Mouse (Mus musculus) C2C12 (cell line): Measurements from ENCODE around the gene Gm3259. TPM values are rescaled to one million over a fixed set of nuclear protein-coding genes. Genes with fewer than 3 reads are reported as not detected.
"Not testable (repeated sequence)": the region's sequence is repeated elsewhere in the genome, so short reads cannot be mapped to it uniquely, and the experiment has no call there.

Source experiments
- H3K27me3 ChIP-seq: one replicate; pipeline ENCODE4 v1.6.1; 2011; ENCODE audit not compliant: control insufficient read depth, insufficient read depth, insufficient read length
- H3K36me3 ChIP-seq: one replicate; pipeline ENCODE4 v1.6.1; 2011; ENCODE audit not compliant: control insufficient read depth, insufficient read depth
- H3K4me3 ChIP-seq: one replicate; pipeline ENCODE4 v1.5.1; 2011; ENCODE audit warnings: mild to moderate bottlenecking, control low read depth; ENCODE audit not compliant: poor library complexity, insufficient read depth, severe bottlenecking
- H3K79me2 ChIP-seq: one replicate; pipeline ENCODE4 v1.6.1; 2011; ENCODE audit not compliant: control insufficient read depth, insufficient read depth
- H3K79me3 ChIP-seq: one replicate; pipeline ENCODE4 v1.6.1; 2011; ENCODE audit warnings: low read depth, control low read depth
- H3ac ChIP-seq: one replicate; pipeline ENCODE3; 2011; ENCODE audit warnings: low read depth; ENCODE audit not compliant: control insufficient read depth, insufficient read length
- long read RNA-seq, 2 experiments: library from polyadenylated mRNA; unstranded; transcript quantifications; one replicate each; pipeline ENCODE4 v2.0.0; 2019 to 2020
- polyA plus RNA-seq: library from polyadenylated mRNA; unstranded; fragments of >200 nt; fragmentation: generic; extraction: Trizol; gene quantifications from one replicate; pipeline ENCODE4 v1.2.1, GENCODE M21; 2012; ENCODE audit warnings: missing spikeins

Gm3259 gene
- not detected for polyA plus RNA-seq
- long read RNA-seq, experiment 1: 0 reads
- long read RNA-seq, experiment 2: 0 reads

GRCm38 (mm10) chr5:95305611-95306010, at the start of gene Gm3259:
Gm3259 (plus strand) TSS chr5:95305911.
- not testable (repeated sequence) for H3K36me3 ChIP-seq, H3K27me3 ChIP-seq, H3K79me3 ChIP-seq, H3K4me3 ChIP-seq, H3ac ChIP-seq, H3K79me2 ChIP-seq

- H3K79me2 ChIP-seq, H3K27me3 ChIP-seq, H3K4me3 ChIP-seq, H3K79me3 ChIP-seq, H3K36me3 ChIP-seq, H3ac ChIP-seq: not testable (repeated sequence)
Observed at GRCm38 (mm10) chr5:95272668-95273067, 33.0 kb upstream of the Gm3259 start, which contains the start of gene Gm10424. Gm10424 (minus strand) TSS chr5:95272768.

Other genes starting within 250 kb of the Gm3259 start
- gene Gm7942, start 199.0 kb upstream of the Gm3259 start, polyA plus RNA-seq: not detected
- gene Gm16513, start 123.3 kb upstream of the Gm3259 start, polyA plus RNA-seq: not detected
- gene Gm10424, start 33.1 kb upstream of the Gm3259 start, polyA plus RNA-seq: 0.16 TPM
- gene D5Ertd577e, start 150.9 kb downstream of the Gm3259 start, polyA plus RNA-seq: not detected
- gene Gm3286, start 204.8 kb downstream of the Gm3259 start, polyA plus RNA-seq: not detected